Mouse (Mus musculus): ENCODE results near the gene Clps. TPM values are rescaled to one million over a fixed set of nuclear protein-coding genes. Genes with fewer than 3 reads are reported as not detected.

Gene Clps
- total RNA-seq, 2 experiments from 2014 or later = not detected

Small RNA genes within 50 kb of the gene (microRNA-seq; reads per million reads assigned to microRNA genes)
- not detected for gene Gm25195
- gene Mir6969 = not detected

Other genes with a start within 250 kb of the Clps start
- gene Fance, start 247.2 kb downstream of the Clps start, total RNA-seq (2021) = 10 to 100 TPM; 10.5 to 11.1 TPM
- 100 to 1,000 TPM; 359 to 375 TPM for gene Rpl10a, start 232.3 kb downstream of the Clps start, total RNA-seq (2021)
- gene Tead3, start 209.9 kb downstream of the Clps start, total RNA-seq (2021) = 10 to 100 TPM; 12.2 to 14.4 TPM
- under 1 TPM in 1 of 2 experiments, not detected in 1; 0.34 TPM for gene Tulp1, start 195.5 kb downstream of the Clps start, total RNA-seq (2021)
- 10 to 100 TPM; 33.0 to 41.0 TPM for gene Fkbp5, start 43.2 kb downstream of the Clps start, total RNA-seq (2021)
- gene Armc12, start 30.0 kb downstream of the Clps start, total RNA-seq (2021) = not detected
- not detected for gene Clpsl2, start 11.4 kb downstream of the Clps start, total RNA-seq (2021)
- gene Lhfpl5, start 14.9 kb upstream of the Clps start, total RNA-seq (2021) = not detected
- 10 to 100 TPM; 32.6 to 35.5 TPM for gene Srpk1, start 61.9 kb upstream of the Clps start, total RNA-seq (2021)
- gene Slc26a8, start 129.5 kb upstream of the Clps start, total RNA-seq (2021) = under 1 TPM; 0.16 to 0.78 TPM
- 10 to 100 TPM; 55.0 to 55.8 TPM for gene Mapk14, start 130.6 kb upstream of the Clps start, total RNA-seq (2021)
- under 1 TPM in 1 of 2 experiments, not detected in 1; 0.88 TPM for gene AC170998.1, start 165.3 kb upstream of the Clps start, total RNA-seq (2021)
- under 1 TPM; 0.17 to 0.18 TPM for gene Mapk13, start 208.5 kb upstream of the Clps start, total RNA-seq (2021)
- gene Brpf3, start 240.3 kb upstream of the Clps start, total RNA-seq (2021) = 10 to 100 TPM; 12.4 to 16.2 TPM